Mouse (Mus musculus) cerebellum, adult 8-10 months (tissue): Measurements from ENCODE around the gene Fat4.

Experiments
- DNase-seq: peaks from one replicate; pipeline ENCODE4 v3.0.0; 2022

Fat4 gene

DNA sequence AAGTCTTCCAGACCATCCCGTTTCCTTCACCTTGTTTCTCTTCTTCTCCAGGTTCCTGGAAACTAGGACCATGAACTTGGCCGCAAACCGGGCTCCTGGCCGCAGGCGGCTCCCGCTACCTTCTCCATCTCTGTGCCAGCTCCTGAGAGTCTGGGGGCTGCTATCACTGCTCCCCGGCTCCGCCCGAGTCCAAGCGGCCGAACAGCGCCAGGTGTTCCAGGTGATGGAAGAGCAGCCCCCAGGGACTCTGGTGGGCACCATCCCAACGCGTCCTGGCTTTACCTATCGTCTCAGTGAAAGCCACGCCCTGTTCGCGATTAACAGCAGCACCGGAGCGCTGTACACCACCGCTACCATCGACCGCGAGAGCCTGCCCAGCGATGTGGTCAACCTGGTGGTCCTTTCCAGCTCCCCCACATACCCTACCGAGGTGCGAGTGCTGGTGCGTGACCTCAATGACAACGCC, at the start of gene Fat4:
Gene Fat4, plus strand, starts transcription at position 51 of the 466 bp plus-strand sequence.
- no peak for DNase-seq

DNA sequence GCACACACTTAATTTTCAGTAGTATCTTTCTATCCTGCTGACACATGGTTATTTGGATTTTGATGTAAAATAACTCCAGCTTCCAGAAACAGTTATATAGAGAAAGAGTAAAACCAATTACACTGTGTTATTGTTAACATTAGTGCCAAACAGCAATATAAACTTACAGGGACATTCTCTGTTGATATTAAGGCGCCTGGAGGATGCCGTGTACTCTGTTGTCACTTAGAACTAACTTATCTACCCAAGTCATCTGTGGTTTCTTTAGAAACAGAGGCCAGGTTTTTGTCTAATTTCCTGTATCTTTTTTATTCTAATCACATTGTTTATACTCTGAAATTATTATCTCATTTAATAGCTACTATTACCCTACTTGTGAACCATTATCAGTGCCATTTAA, 47.3 kb upstream of the Fat4 start:
- no peak for DNase-seq

GRCm38 (mm10) chr3:38843000-38843538, 43.7 kb upstream of the Fat4 start:
- no peak for DNase-seq

DNA sequence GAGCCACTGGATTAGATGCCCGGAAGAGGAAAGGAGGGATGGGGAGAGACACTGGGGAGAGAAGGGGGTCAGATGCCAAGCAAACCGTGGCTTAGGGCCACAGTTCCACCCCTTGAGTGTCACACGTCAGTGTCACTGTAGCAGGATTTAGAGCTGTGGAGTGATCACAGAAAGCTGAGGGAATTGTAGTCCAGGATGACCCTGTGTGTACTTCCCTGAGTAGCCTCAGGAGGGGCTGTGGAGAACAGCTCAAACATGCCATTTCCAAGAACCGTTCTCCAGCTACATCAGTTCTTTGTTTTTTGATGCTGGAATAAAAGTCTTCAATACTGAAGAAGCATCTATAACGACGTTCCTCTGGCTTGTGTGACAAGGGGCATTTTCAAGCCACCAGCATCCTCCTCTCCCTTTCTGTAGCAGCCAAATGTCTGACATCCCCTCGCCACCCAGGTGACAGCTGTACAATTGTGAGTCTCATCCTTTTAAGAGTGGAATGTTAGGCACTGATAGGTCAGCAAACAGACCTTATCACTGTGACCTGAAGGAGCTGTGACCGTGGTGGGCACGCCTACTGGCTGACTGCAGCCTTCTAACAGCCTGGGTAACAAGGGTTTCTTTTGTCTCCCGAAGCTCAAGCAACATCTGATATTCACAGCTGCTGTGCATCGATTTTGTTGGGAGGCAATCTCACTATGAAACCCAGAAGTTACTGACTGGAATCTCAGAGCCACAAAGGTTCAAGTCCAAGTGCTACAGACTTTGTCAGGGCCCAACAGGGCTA, 39.9 kb upstream of the Fat4 start:
- DNase-seq, result no peak

GRCm38 (mm10) chr3:38849077-38849476, 37.7 kb upstream of the Fat4 start:
- DNase-seq, result no peak

DNA sequence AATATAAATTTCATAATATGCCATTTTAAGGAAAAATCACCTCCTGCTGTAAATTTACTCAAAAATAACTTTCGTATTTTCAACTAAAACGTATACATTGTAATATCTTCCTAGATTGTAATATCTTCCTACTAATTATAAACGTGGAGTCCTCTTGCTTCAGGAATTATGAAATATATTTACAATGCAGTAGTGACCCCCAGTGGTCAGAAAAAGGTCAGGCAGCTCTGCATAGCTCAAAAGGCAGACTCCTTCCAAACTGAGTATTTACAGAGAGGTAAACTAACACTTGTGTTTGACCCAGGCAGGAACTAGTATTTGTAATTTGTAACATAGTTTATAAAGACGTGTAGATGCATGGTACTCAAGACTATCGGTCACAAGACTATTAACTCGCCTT, 37.2 kb upstream of the Fat4 start:
- peak; percentile 30 for DNase-seq

DNA sequence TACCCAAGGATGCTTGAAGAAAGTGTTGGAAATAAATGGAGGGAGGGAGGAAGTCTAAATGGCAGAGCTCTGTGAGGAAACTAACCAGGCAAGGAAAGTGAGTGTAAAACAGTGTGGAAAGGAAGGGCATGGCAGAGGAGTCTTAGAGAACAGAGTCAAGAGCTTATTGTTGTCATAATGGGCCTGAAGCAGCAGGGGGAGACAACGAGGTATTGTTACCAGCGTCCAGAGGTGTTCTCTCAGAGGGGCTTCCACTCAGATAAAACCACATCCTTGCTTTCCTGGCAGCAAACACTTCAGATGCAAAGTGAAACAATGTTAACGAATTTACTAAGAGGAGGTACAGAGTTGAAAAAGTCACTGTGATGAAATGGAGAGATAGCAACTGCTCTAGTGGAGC, 33.1 kb upstream of the Fat4 start:
- DNase-seq, result no peak

- no peak for DNase-seq
Observed at GRCm38 (mm10) chr3:38860683-38861082, 26.1 kb upstream of the Fat4 start.

GRCm38 (mm10) chr3:38871291-38871690, 15.4 kb upstream of the Fat4 start:
- DNase-seq, result no peak

GRCm38 (mm10) chr3:38875872-38876271, 10.9 kb upstream of the Fat4 start:
- DNase-seq, result no peak

DNA sequence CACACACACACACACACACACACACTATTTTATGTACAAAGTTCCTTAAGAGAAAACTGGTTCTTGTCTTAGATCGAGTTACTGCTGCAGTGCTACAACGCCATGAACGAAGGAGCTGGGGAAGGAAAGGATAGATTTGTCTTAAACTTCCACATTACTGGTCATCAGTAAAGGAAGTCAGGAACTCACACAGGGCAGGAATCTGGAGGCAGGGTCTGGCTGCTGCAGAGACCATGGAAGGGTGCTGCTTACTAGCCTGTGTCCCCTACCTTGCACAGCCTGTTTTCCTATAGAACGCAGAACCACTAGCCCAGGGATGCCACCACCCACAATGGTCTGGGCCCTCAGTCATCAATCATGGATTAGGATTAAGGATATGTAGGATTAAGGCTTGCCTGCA, 10.0 kb upstream of the Fat4 start:
- DNase-seq, result no peak

DNA sequence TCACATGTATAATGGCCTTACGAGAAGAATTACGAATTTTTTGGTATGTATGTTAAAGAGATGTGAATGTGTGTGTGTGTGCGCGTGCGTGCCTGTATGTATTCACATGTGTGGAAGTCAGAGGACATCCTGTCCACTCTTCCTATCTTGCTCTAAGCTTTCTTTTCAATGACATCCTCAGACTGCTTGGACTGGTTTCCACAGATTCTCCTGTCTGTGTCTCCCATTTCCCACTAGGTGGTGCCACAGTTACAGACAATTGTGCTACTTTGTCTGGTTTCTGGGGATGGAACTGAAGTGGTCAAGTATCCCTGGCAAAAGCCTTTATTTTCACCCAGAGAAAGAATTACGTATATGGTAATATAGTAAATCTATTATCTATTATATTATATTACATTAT, 4.0 kb upstream of the Fat4 start:
- no peak for DNase-seq

GRCm38 (mm10) chr3:38883676-38884075, 3.1 kb upstream of the Fat4 start:
- no peak for DNase-seq

DNA sequence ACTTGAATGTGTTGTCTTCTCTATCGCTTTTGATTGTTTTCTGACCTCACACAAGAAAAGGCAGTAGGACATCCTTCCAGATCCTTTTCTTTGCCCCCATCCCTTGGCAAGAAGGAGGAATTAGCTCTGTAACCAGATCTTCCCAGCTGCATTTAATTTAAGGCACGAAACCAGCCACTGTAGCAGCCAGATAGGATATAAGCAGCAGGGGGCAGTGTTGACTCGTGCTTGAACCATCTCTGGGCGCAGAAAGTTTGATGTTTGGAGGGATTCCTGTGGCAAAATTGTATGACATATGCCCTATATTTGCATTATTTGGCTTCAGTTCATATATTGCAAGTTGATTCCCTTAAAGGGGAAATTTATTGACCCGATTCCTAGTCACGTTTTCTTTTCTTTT, 2.5 kb upstream of the Fat4 start:
- peak; percentile 57 for DNase-seq

DNA sequence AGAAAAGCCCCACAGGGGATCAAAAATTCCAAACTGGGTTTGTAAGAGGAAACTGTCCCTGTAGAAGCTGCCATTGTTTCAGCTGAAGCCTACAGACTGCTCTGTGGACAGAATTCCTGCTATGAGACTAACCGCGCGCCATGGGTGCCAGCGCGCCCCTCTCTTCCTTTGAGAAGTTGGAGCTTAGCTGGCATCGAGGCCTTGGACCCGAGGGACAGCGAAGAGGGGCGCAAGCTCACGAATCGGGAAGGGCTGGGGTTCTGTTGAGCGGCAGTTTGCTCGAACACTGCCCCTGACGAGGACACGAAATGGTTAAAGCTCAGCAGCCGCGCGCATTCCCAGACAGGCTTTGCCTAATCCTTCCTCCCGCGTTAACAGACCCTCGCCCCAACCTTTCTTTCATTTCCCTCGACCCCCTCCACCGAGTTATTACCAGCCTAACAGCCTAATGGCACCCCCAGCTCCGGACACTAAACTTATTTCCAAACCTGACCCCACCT, 1.8 kb upstream of the Fat4 start:
- DNase-seq, result no peak

DNA sequence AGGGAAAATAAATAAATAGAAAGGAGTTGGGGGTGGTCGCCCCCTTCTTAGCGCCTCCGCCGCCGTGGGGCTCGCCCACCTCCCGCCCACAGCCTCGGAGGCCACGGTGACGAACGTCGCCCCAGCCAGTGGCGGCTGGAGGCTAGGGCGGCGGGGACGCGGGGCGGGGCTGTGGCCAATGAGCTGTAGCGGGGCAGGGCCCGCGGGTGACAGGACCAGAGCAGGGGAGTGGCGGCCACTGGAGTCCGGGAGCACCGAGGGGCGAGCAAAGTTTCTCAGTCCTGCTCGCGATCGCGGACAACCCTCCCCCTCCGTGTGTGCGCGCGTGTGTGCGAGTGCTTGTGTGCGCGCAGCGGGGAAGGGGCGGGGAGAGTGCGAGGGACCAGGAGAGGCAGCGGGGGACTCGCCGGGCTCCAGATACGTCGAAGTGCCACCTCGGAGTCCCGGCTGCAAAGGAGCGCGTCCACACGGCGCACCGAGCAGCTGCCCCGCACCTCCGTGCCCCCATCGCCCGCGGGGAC, 1.2 kb upstream of the Fat4 start:
- DNase-seq, result no peak

DNA sequence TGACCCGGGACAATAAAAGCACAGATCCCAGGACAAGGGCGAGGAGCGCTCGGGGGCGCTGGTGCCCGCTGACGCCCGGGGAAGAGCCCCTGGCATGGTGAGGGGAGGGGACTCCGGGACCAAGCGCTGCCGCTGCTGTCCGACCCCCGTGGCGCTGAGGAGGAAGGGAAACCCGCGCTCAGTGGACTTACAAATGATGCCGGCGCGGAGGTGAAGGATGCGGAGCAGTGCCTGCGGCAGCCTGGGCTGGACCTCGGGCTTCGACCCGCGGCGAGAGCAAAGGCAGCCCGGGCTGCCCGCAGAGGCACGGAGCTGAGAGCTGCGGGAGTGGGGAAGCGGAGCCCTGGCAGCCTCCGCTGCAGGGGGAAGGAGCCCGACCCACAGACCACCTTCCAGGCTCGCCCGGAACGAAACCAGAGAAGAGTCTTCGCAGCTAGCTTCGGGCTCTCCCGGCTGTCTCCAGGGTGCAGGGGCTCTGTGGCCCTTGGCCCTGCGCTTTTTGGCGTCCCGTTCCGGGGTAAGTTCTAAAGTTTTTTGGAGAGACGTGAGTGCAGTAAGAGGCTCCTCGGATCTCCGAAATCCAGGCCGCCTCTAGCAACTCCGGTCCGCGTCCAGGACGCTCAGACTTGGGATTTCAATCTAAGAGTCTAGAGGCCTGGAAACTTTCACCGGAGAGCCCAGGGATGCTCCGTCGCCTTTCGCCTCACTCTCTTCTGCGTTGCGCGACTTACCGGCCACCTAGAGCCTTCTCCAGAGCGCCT, 499 bp upstream of the Fat4 start:
- DNase-seq, result no peak

GRCm38 (mm10) chr3:38887381-38887991, 746 bp downstream of the Fat4 start:
- no peak for DNase-seq

- DNase-seq, result peak; percentile 49
Observed at GRCm38 (mm10) chr3:38888111-38888510, 1.4 kb downstream of the Fat4 start.

GRCm38 (mm10) chr3:38892791-38893224, 6.1 kb downstream of the Fat4 start:
- DNase-seq, result no peak

- DNase-seq, result no peak
Observed at GRCm38 (mm10) chr3:38900839-38901238, 14.1 kb downstream of the Fat4 start.

- no peak for DNase-seq
Observed at GRCm38 (mm10) chr3:38906832-38907231, 20.1 kb downstream of the Fat4 start.
